Mouse (Mus musculus) right cerebral cortex, postnatal 10 days (tissue): ENCODE results near the gene Enah.
A peak's percentile ranks its signal among the peaks of the same experiment; 100 is the strongest.

Experiments used
- DNase-seq, 2 experiments: peaks; one replicate each; pipeline ENCODE4 v3.0.0; 2021; ENCODE audit warnings: low spot score in 2 of 2

Enah gene

GRCm38 (mm10) chr1:182019926-182020801 is at the start of gene Enah:
Enah (minus strand) TSS chr1:182019990.
- DNase-seq = peak; percentile 85

GRCm38 (mm10) chr1:182068136-182068535 is 48.3 kb upstream of the Enah start:
- no peak for DNase-seq

GRCm38 (mm10) chr1:182066527-182067465 is 47.0 kb upstream of the Enah start:
- no peak for DNase-seq

GRCm38 (mm10) chr1:182063716-182064115 is 43.9 kb upstream of the Enah start:
- no peak for DNase-seq

GRCm38 (mm10) chr1:182062801-182063200 is 43.0 kb upstream of the Enah start:
- DNase-seq = no peak

GRCm38 (mm10) chr1:182061203-182061602 is 41.4 kb upstream of the Enah start:
- no peak for DNase-seq

GRCm38 (mm10) chr1:182059806-182060205 is 40.0 kb upstream of the Enah start:
- no peak for DNase-seq

GRCm38 (mm10) chr1:182057998-182058397 is 38.2 kb upstream of the Enah start:
- no peak for DNase-seq

- DNase-seq = no peak
Measured at GRCm38 (mm10) chr1:182055122-182055521, 35.3 kb upstream of the Enah start.

- no peak for DNase-seq
Measured at GRCm38 (mm10) chr1:182054651-182055050, 34.9 kb upstream of the Enah start.

GRCm38 (mm10) chr1:182052973-182053372 is 33.2 kb upstream of the Enah start:
- DNase-seq = no peak

GRCm38 (mm10) chr1:182052385-182052784 is 32.6 kb upstream of the Enah start:
- DNase-seq = no peak

- DNase-seq = no peak
Measured at GRCm38 (mm10) chr1:182049813-182050212, 30.0 kb upstream of the Enah start.

- no peak for DNase-seq
Measured at GRCm38 (mm10) chr1:182048101-182048500, 28.3 kb upstream of the Enah start.

- no peak for DNase-seq
Measured at GRCm38 (mm10) chr1:182047016-182047690, 27.4 kb upstream of the Enah start.

- DNase-seq = no peak
Measured at GRCm38 (mm10) chr1:182045208-182045607, 25.4 kb upstream of the Enah start.

- DNase-seq = no peak
Measured at GRCm38 (mm10) chr1:182040538-182040937, 20.7 kb upstream of the Enah start.

- no peak for DNase-seq
Measured at GRCm38 (mm10) chr1:182031757-182032156, 12.0 kb upstream of the Enah start.

GRCm38 (mm10) chr1:182031066-182031465 is 11.3 kb upstream of the Enah start:
- no peak for DNase-seq

GRCm38 (mm10) chr1:182029989-182030649 is 10.3 kb upstream of the Enah start:
- DNase-seq = no peak
